In genomic region chr11:77893787-77894718, GRCm38 (mm10) we compare ENCODE assay signal across 9 mouse cellular contexts. TPM values are rescaled to one million over a fixed set of nuclear protein-coding genes. Genes with fewer than 3 reads are reported as not detected.
DNase-seq lines count a peak whose midpoint lies in the region; ATAC-seq and TF ChIP-seq lines count a peak whose summit lies in the region.
"Had no signal": no experiment of that assay in that cellular context is flagged by ENCODE, and none has a peak within 500 bp of the region (broad histone marks: within the 10 kb centered on the region; RNA-seq: fewer than 3 reads in every experiment).

Gene Pipox (minus strand): TSS chr11:77894096.

- peak within 1 kb of the TSS; percentile 3; the same call in 1 of the 2 replicates for H3K4me2 ChIP-seq in embryonic facial prominence, embryonic 11.5 days (ENCODE audit: low read depth, low read length)
- peak within 1 kb of the TSS; percentile 55 for H3K4me2 ChIP-seq in intestine, postnatal 0 days (replicated peaks; ENCODE audit: low read depth)

- 18% methylated on average over 11 of the region's 11 CpGs for WGBS in embryonic facial prominence, embryonic 11.5 days
- WGBS in intestine, postnatal 0 days, result 17% methylated on average over 11 of the region's 11 CpGs

- H3K9ac ChIP-seq in embryonic facial prominence, embryonic 11.5 days (replicated peaks; ENCODE audit: low read length), result peak within 1 kb of the TSS; percentile 43
- peak within 1 kb of the TSS; percentile 40; the same call in 1 of the 2 replicates for H3K9ac ChIP-seq in intestine, postnatal 0 days (ENCODE audit: low read depth, low read length)

- H3K36me3 ChIP-seq in embryonic facial prominence, embryonic 11.5 days (replicated peaks; ENCODE audit: control insufficient read depth, insufficient read depth, low read depth, low read length), result no peaks in the 10 kb centered on the region
- no peaks in the 10 kb centered on the region for H3K36me3 ChIP-seq in intestine, postnatal 0 days (ENCODE audit: control insufficient read depth, insufficient read depth)

- peak; percentile 82 for TF ChIP-seq CTCF in intestine, postnatal 0 days (IDR thresholded peaks at IDR 0.05; ENCODE audit: low read depth)

- no peaks in the 10 kb centered on the region for H3K9me3 ChIP-seq in embryonic facial prominence, embryonic 11.5 days (replicated peaks; ENCODE audit: control insufficient read depth, low read length)
- no peaks in the 10 kb centered on the region for H3K9me3 ChIP-seq in intestine, postnatal 0 days (ENCODE audit: control insufficient read depth)
- H3K9me3 ChIP-seq: megakaryocyte, embryonic 14.5 days had no signal

- H3K4me3 ChIP-seq in embryonic facial prominence, embryonic 11.5 days (ENCODE audit: low read depth, low read length), result no peak within 1 kb of the TSS
- peak within 1 kb of the TSS; percentile 26 for H3K4me3 ChIP-seq in intestine, postnatal 0 days (ENCODE audit: low read depth, low read length)
- H3K4me3 ChIP-seq: megakaryocyte, embryonic 14.5 days had no signal

- peak within 1 kb of the TSS; percentile 57 for H3K27ac ChIP-seq in embryonic facial prominence, embryonic 11.5 days (replicated peaks; ENCODE audit: low read depth, low read length)
- peak within 1 kb of the TSS; percentile 81 for H3K27ac ChIP-seq in intestine, postnatal 0 days (ENCODE audit: low read depth, low read length)

- H3K4me1 ChIP-seq in embryonic facial prominence, embryonic 11.5 days (ENCODE audit: control insufficient read depth, insufficient read depth, low read length), result peaks cover 17% of the 10 kb centered on the region
- peaks cover 4% of the 10 kb centered on the region for H3K4me1 ChIP-seq in intestine, postnatal 0 days (replicated peaks; ENCODE audit: control insufficient read depth, insufficient read depth, low read length)

- intact Hi-C loops in left cerebral cortex, postnatal 25 days (cut with DNase I), result loop anchor here (2.0 kb wide), 1 partner anchor 37 kb away; the partner anchor contains the start of gene Sez6

- H3K27me3 ChIP-seq in embryonic facial prominence, embryonic 11.5 days (ENCODE audit: control insufficient read depth, insufficient read depth, low read length), result peaks cover 9% of the 10 kb centered on the region
- H3K27me3 ChIP-seq in intestine, postnatal 0 days (replicated peaks; ENCODE audit: control insufficient read depth, insufficient read depth, low read length), result no peaks in the 10 kb centered on the region

- peak; percentile 79 for ATAC-seq in embryonic facial prominence, embryonic 11.5 days (replicated peaks; ENCODE audit: insufficient number of reproducible peaks, low FRiP score, low TSS enrichment, low read depth)
- peak; percentile 94 for ATAC-seq in intestine, postnatal 0 days
- no peak for ATAC-seq in inflammation-experienced regulatory T-cells, adult 6 months

- DNase-seq in adrenal gland, postnatal 36 days, result peak; percentile 94 to 96
- peak; percentile 78 for DNase-seq in embryonic facial prominence, embryonic 11.5 days (ENCODE audit: low spot score)
- DNase-seq in heart, adult 11 months, result peak; percentile 98
- peak; percentile 74 to 77 for DNase-seq in left cerebral cortex, postnatal 25 days (ENCODE audit: low spot score in 2 of 2)
- DNase-seq in mesoderm, embryonic 11.5 days (ENCODE audit: low read depth, low spot score), result peak; percentile 85
- peak; percentile 62 for DNase-seq in skeletal muscle tissue, adult 2 months (ENCODE audit: low read depth, low spot score)

RNA-seq across cellular contexts. Expression of gene Pipox, which starts in this region (rescaled TPM):
- total RNA-seq in adrenal gland, postnatal 36 days (2021), result 1 to 10 TPM; 1.2 to 3.2 TPM
- 2.7 and 3.0 TPM in 2 replicates for polyA plus RNA-seq in embryonic facial prominence, embryonic 11.5 days (2014; fragmentation: Nextera tagmentation; extraction: Ambion mirVana)
- polyA plus RNA-seq in intestine, postnatal 0 days (2015; fragmentation: Nextera tagmentation; extraction: Ambion mirVana), result 45.7 and 57.1 TPM in 2 replicates
- under 1 TPM; 0.69 to 0.96 TPM for total RNA-seq in left cerebral cortex, postnatal 25 days (2021)
- 1 to 10 TPM in 1 of 3 experiments, under 1 TPM in 2; 0.43 to 2.7 (median 0.56) TPM for polyA plus RNA-seq in inflammation-experienced regulatory T-cells, adult 6 months (2017; shearing (Covaris generic))

Comparison
In these comparisons a context has a peak if more than half of its experiments do, and no peak if none do; other contexts are left out.
1. RNA of gene Pipox (polyA plus RNA-seq): 45.7 to 57.1 TPM in intestine, postnatal 0 days; 2.7 to 3.0 TPM in embryonic facial prominence, embryonic 11.5 days and 0.43 to 2.7 TPM in inflammation-experienced regulatory T-cells, adult 6 months; every median in the first group is over 10 times any median in the second.
2. Peak in DNase-seq in left cerebral cortex, postnatal 25 days; RNA of the gene not detected or under 1 TPM.
3. Peak in every context shown above with its lines, with median percentiles within 50 percentile points of each other: DNase-seq.